Mouse (Mus musculus): ENCODE data around the gene Usp27x. TPM values are rescaled to one million over a fixed set of nuclear protein-coding genes. Genes with fewer than 3 reads are reported as not detected.

Usp27x gene
- total RNA-seq (2012; rRNA removed) (0.42 and 0.81 TPM in 2 replicates), total RNA-seq (2014; rRNA removed) (0.36 and 0.49 TPM in 2 replicates), polyA plus RNA-seq (2012; ENCODE audit: insufficient read length, low read depth) (0.50 and 0.64 TPM in 2 replicates)

DNA sequence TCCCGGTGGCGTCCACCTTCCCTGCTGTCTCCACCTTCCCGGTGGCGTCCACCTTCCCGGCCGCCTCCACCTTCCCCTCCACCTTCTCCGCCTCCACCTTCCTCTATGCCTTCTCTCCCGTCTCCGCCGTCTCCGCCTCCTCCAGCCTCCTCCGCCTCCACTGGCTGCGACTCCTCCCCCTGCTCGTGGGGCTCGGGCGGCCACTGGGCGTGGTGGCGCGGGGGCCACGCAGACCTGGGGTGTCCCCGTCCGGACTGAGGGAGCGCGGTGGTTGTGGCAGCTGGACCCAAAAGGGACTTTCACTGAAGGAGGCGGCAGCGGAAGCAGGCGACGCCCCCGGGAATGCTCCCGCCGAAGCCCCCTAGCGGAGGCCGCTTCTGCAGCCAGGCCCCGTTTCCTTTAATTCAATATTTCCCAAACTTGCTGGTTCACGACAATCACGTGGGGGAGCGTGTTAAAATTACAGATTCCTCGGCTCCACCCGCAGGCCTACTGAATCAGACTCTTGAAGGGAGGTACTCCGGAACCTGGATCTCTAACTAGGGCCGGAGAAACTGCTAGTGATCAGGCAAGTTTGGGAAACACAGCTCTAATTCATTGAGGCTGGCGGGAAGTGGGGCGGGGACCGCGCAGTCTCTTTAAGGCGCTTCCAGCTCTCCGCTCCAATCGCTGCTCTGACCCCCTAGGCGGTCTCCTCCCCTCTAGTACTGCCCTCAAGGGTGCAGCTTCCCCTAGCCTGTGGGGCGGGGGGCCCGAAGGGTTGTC is at the start of gene Usp27x:
Gene Usp27x (minus strand): TSS at position 115 of the 765 bp plus-strand sequence.
- H3K79me2 ChIP-seq (replicated peaks; ENCODE audit: control insufficient read depth, extremely low read depth, insufficient read depth, poor library complexity, severe bottlenecking), result no peaks in the 10 kb centered on the region
- peaks cover 0 to 5% of the 10 kb centered on the region in 2 experiments for H3K36me3 ChIP-seq (replicated peaks in 1 of 2; ENCODE audit: control insufficient read depth in 1 of 2, insufficient read depth in 1 of 2, low read length in 1 of 2)
- DNase-seq (ENCODE audit: extremely low read depth), result peak; percentile 49
- no peaks in the 10 kb centered on the region for H3K27me3 ChIP-seq (replicated peaks)
- H3K27ac ChIP-seq (ENCODE audit: insufficient read depth, low read depth), result no peak within 1 kb of the TSS
- no peak for TF ChIP-seq RCOR1 (conservative IDR thresholded peaks at IDR 0.05; ENCODE audit: low read depth, low read length)
- TF ChIP-seq CTCF (conservative IDR thresholded peaks at IDR 0.05 in 1 of 2, IDR thresholded peaks at IDR 0.05 in 1 of 2; ENCODE audit: low read depth in 2 of 2, low read length in 2 of 2), result peak in 1 of 2 experiments; percentile 43; a peak in 2 of 4 replicates
- no peak for TF ChIP-seq CHD2 (IDR thresholded peaks at IDR 0.05; ENCODE audit: low read length)
- TF ChIP-seq MEF2A (IDR thresholded peaks at IDR 0.05; ENCODE audit: borderline replicate concordance, low read depth, low read length), result 0 out of 2 replicates have a peak, but pooled peaks have one; percentile 14
- TF ChIP-seq ZC3H11A (IDR thresholded peaks at IDR 0.05; ENCODE audit: low read depth, low read length), result no peak
- peak; percentile 34; the same call in 1 of the 2 replicates for TF ChIP-seq HCFC1 (IDR thresholded peaks at IDR 0.05; ENCODE audit: low read depth, low read length)
- TF ChIP-seq MAX (IDR thresholded peaks at IDR 0.05; ENCODE audit: low read length), result no peak
- TF ChIP-seq USF1 (IDR thresholded peaks at IDR 0.05; ENCODE audit: low read depth, low read length), result peak; percentile 27
- peak; percentile 48; the same call in 1 of the 2 replicates for TF ChIP-seq ELF1 (IDR thresholded peaks at IDR 0.05; ENCODE audit: low read depth, low read length)
- TF ChIP-seq IRF4 (IDR thresholded peaks at IDR 0.05; ENCODE audit: low read depth, low read length), result peak; percentile 32; the same call in 1 of the 2 replicates
- no peak for TF ChIP-seq SIN3A (IDR thresholded peaks at IDR 0.05; ENCODE audit: low read length)
- no peak for TF ChIP-seq PAX5 (IDR thresholded peaks at IDR 0.05; ENCODE audit: low read length)
- no peak; the same call in 1 of the 2 replicates for TF ChIP-seq MXI1 (IDR thresholded peaks at IDR 0.05; ENCODE audit: low read depth, low read length)
- 0 out of 2 replicates have a peak, but pooled peaks have one; percentile 15 for TF ChIP-seq NRF1 (IDR thresholded peaks at IDR 0.05; ENCODE audit: low read depth, low read length)
- 0 out of 2 replicates have a peak, but pooled peaks have one; percentile 23 for TF ChIP-seq TCF12 (IDR thresholded peaks at IDR 0.05; ENCODE audit: low read depth, low read length)
- no peak for TF ChIP-seq EP300 (IDR thresholded peaks at IDR 0.05; ENCODE audit: low read length)
- peak; percentile 25 for TF ChIP-seq SMC3 (IDR thresholded peaks at IDR 0.05; ENCODE audit: low read depth, low read length)
- TF ChIP-seq CHD1 (IDR thresholded peaks at IDR 0.05; ENCODE audit: low read depth, low read length), result no peak
- H3K9ac ChIP-seq (ENCODE audit: insufficient read depth, low read depth), result peak within 1 kb of the TSS; percentile 64; the same call in 1 of the 2 replicates
- peak within 1 kb of the TSS; percentile 55 for H3K4me2 ChIP-seq (ENCODE audit: insufficient read depth, low read depth, poor library complexity, severe bottlenecking)
- 0 out of 4 replicates have a peak, but pooled peaks cover 0 to 4% of the 10 kb centered on the region in 2 experiments for H3K4me1 ChIP-seq (ENCODE audit: control insufficient read depth in 1 of 2, insufficient read depth in 2 of 2)
- H3K9me3 ChIP-seq (replicated peaks; ENCODE audit: low read length), result no peaks in the 10 kb centered on the region
- dilution Hi-C loops (cut with MboI; ENCODE audit: extremely low pct_ligation_motif_present, extremely low pct_unique_long_range_greater_than_20kb, low sequenced_read_pairs) (no loop called here), in situ Hi-C loops (cut with MboI; ENCODE audit: low pct_ligation_motif_present, low pct_unique_long_range_greater_than_20kb, low sequenced_read_pairs) (no loop called here)
- H3K4me3 ChIP-seq (replicated peaks in 1 of 3; ENCODE audit: low read depth in 2 of 3, low read length in 2 of 3, poor library complexity in 1 of 3), result peak within 1 kb of the TSS; percentile 37 to 79 (median 59)

DNA sequence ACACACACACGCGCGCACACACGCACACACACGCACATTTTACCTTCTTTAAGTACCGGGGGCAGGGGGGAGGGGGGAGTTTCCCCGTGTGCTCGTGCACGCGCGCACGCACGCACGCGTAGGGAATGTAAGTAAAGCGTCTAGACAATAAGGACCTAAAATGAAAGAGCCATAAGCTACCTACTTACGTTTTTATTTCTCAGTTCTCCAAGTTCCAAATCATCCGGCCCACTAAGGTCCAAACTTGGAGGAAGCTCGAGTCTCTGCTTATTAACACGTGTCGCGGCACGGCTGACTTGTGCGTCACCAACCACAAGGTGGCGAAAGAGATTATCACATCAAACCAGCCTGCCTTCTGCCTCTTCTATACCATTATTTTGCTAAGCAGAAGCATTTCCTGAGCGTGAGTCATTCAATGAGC is 47.1 kb upstream of the Usp27x start:
- peak; percentile 71 for DNase-seq (ENCODE audit: extremely low read depth)
- dilution Hi-C loops (cut with MboI; ENCODE audit: extremely low pct_ligation_motif_present, extremely low pct_unique_long_range_greater_than_20kb, low sequenced_read_pairs), result no loop called here
- in situ Hi-C loops (cut with MboI; ENCODE audit: low pct_ligation_motif_present, low pct_unique_long_range_greater_than_20kb, low sequenced_read_pairs), result no loop called here
- peak overlapping the region; percentile 56 for H3K9ac ChIP-seq (ENCODE audit: insufficient read depth, low read depth)
- no peaks in the 10 kb centered on the region for H3K9me3 ChIP-seq (replicated peaks; ENCODE audit: low read length)
- peaks cover 0 to 9% of the 10 kb centered on the region in 2 experiments; a peak in 3 of 4 replicates for H3K4me1 ChIP-seq (ENCODE audit: control insufficient read depth in 1 of 2, insufficient read depth in 2 of 2)
- H3K79me2 ChIP-seq (replicated peaks; ENCODE audit: control insufficient read depth, extremely low read depth, insufficient read depth, poor library complexity, severe bottlenecking), result no peaks in the 10 kb centered on the region
- H3K36me3 ChIP-seq (replicated peaks in 1 of 2; ENCODE audit: control insufficient read depth in 1 of 2, insufficient read depth in 1 of 2, low read length in 1 of 2), result no peaks in the 10 kb centered on the region
- peak overlapping the region; percentile 56; the same call in 1 of the 2 replicates for H3K4me2 ChIP-seq (ENCODE audit: insufficient read depth, low read depth, poor library complexity, severe bottlenecking)
- peak overlapping the region; percentile 60 to 77 (median 66) for H3K4me3 ChIP-seq (replicated peaks in 1 of 3; ENCODE audit: low read depth in 2 of 3, low read length in 2 of 3, poor library complexity in 1 of 3)
- H3K27ac ChIP-seq (ENCODE audit: insufficient read depth, low read depth), result no peak overlapping the region
- H3K27me3 ChIP-seq (replicated peaks), result no peaks in the 10 kb centered on the region
- TF ChIP-seq MAX (IDR thresholded peaks at IDR 0.05; ENCODE audit: low read length) (peak; percentile 93), UBTF (IDR thresholded peaks at IDR 0.05; ENCODE audit: low read depth, low read length) (no peak), NRF1 (IDR thresholded peaks at IDR 0.05; ENCODE audit: low read depth, low read length) (no peak; the same call in 1 of the 2 replicates), CTCF (conservative IDR thresholded peaks at IDR 0.05 in 1 of 2, IDR thresholded peaks at IDR 0.05 in 1 of 2; ENCODE audit: low read depth in 2 of 2, low read length in 2 of 2) (peak in 1 of 2 experiments; percentile 70; a peak in 2 of 4 replicates), TBP (conservative IDR thresholded peaks at IDR 0.05; ENCODE audit: low read depth, low read length) (0 out of 2 replicates have a peak, but pooled peaks have one; percentile 27), MYC (IDR thresholded peaks at IDR 0.05; ENCODE audit: low read depth, low read length) (peak; percentile 99), ETS1 (conservative IDR thresholded peaks at IDR 0.05; ENCODE audit: low read depth, low read length) (no peak), BHLHE40 (IDR thresholded peaks at IDR 0.05; ENCODE audit: low read depth, low read length) (peak; percentile 90; the same call in 1 of the 2 replicates), HCFC1 (IDR thresholded peaks at IDR 0.05; ENCODE audit: low read depth, low read length) (no peak), MXI1 (IDR thresholded peaks at IDR 0.05; ENCODE audit: low read depth, low read length) (peak; percentile 90), SMC3 (IDR thresholded peaks at IDR 0.05; ENCODE audit: low read depth, low read length) (peak; percentile 54), RAD21 (IDR thresholded peaks at IDR 0.05; ENCODE audit: low read depth, low read length) (peak; percentile 60)
